In the genomic region with DNA sequence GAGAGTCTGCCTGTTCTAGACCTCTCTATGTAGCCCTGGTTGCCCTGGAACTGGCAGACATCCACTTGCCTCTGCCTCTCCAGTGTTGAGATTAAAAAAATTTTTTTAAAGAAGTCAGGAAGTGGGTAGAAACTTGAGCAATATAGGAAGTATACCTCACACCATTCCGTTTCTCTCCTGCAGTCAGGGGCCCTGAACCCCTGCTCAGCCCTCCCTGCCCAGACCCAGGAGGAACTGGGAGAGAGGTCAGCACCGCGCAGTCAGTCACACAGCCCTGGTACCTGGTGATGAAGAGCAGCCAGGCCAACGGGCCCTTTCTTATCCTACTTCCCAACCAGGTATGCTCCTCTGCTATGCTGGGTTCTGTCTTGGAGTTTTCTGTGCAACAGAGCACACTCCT, we compare ENCODE assay signal across 37 mouse cellular contexts. TPM values are rescaled to one million over a fixed set of nuclear protein-coding genes. Genes with fewer than 3 reads are reported as not detected.
DNase-seq lines count a peak whose midpoint lies in the region; ATAC-seq and TF ChIP-seq lines count a peak whose summit lies in the region.
"Had no signal": no experiment of that assay in that cellular context is flagged by ENCODE, and none has a peak within 500 bp of the region (broad histone marks: within the 10 kb centered on the region; RNA-seq: fewer than 3 reads in every experiment).

No protein-coding gene starts in this region.

- no peak for DNase-seq in spleen, adult 2 months (ENCODE audit: low read depth in 1 of 2, low spot score in 2 of 2)
- DNase-seq in spleen, postnatal 36 days (ENCODE audit: low spot score in 2 of 2) = no peak
- no peak for DNase-seq in frontal cortex, postnatal 36 days (ENCODE audit: low spot score in 2 of 2)
- DNase-seq in left cerebral cortex, adult 2 months (ENCODE audit: extremely low spot score in 1 of 2, low spot score in 2 of 2) = no peak
- DNase-seq: adrenal gland, adult 8-10 months; B cell, adult 2 months; cerebellum, adult 11 months; cerebellum, adult 9-10 months; gastrocnemius, postnatal 10 days; heart, adult 18-20 months; heart, postnatal 4 days; kidney, adult 2 months; kidney, postnatal 4 days; left cerebral cortex, postnatal 4 days; lung, adult 2 months; lung, postnatal 14 days; right cerebral cortex, postnatal 25 days; spleen, adult 18-20 months; thymus, adult 2 months; thymus, postnatal 36 days had no signal

- no peak overlapping the region for H3K4me2 ChIP-seq in midbrain, embryonic 15.5 days
- H3K4me2 ChIP-seq: heart, embryonic 12.5 days; hindbrain, embryonic 14.5 days; midbrain, embryonic 13.5 days; neural tube, embryonic 15.5 days had no signal

- H3K9me3 ChIP-seq in midbrain, embryonic 15.5 days = no peaks in the 10 kb centered on the region
- H3K9me3 ChIP-seq: midbrain, embryonic 13.5 days; neural tube, embryonic 15.5 days had no signal

- peak overlapping the region; percentile 33 for H3K27ac ChIP-seq in spleen, adult 2 months (ENCODE audit: insufficient read depth, low read length)
- no peak overlapping the region for H3K27ac ChIP-seq in left cerebral cortex, adult 2 months
- H3K27ac ChIP-seq in midbrain, embryonic 15.5 days = no peak overlapping the region
- H3K27ac ChIP-seq: hindbrain, embryonic 14.5 days; midbrain, embryonic 13.5 days; neural tube, embryonic 15.5 days had no signal

- 25% methylated on average over 4 of the region's 4 CpGs for WGBS in spleen, adult 2 months
- 95% methylated on average over 4 of the region's 4 CpGs for WGBS in midbrain, embryonic 15.5 days

- intact Hi-C loops in left cerebral cortex, adult 2 months (cut with DNase I) = no loop called here

- ATAC-seq in hematopoietic stem cell, adult 5-6 weeks (replicated peaks in 1 of 2; ENCODE audit: insufficient read depth in 1 of 2, low FRiP score in 2 of 2, low TSS enrichment in 1 of 2, low read depth in 1 of 2, poor library complexity in 2 of 2, severe bottlenecking in 2 of 2) = peak; percentile 51 to 54
- ATAC-seq in megakaryocyte, adult 5-6 weeks (ENCODE audit: poor library complexity, severe bottlenecking) = peak; percentile 78
- no peak for ATAC-seq in midbrain, embryonic 15.5 days (replicated peaks)
- ATAC-seq: forebrain, embryonic 16.5 days; midbrain, embryonic 13.5 days had no signal

- peaks cover 10% of the 10 kb centered on the region; the same call in 1 of the 2 replicates for H3K4me1 ChIP-seq in spleen, adult 2 months (ENCODE audit: control insufficient read depth, insufficient read depth, insufficient read length)
- H3K4me1 ChIP-seq in midbrain, embryonic 15.5 days = no peaks in the 10 kb centered on the region
- H3K4me1 ChIP-seq: heart, embryonic 12.5 days; midbrain, embryonic 13.5 days; neural tube, embryonic 15.5 days had no signal

- no peaks in the 10 kb centered on the region for H3K27me3 ChIP-seq in spleen, adult 2 months (ENCODE audit: control insufficient read depth, insufficient read depth, low read length)
- no peaks in the 10 kb centered on the region for H3K27me3 ChIP-seq in midbrain, embryonic 15.5 days (replicated peaks)
- H3K27me3 ChIP-seq: CH12.LX; heart, embryonic 12.5 days; midbrain, embryonic 13.5 days; neural tube, embryonic 15.5 days had no signal

- peak overlapping the region; percentile 16; the same call in 1 of the 2 replicates for H3K4me3 ChIP-seq in spleen, adult 2 months (ENCODE audit: extremely low read depth, insufficient read depth, insufficient read length)
- H3K4me3 ChIP-seq in left cerebral cortex, adult 2 months = no peak overlapping the region
- H3K4me3 ChIP-seq in midbrain, embryonic 15.5 days = no peak overlapping the region
- H3K4me3 ChIP-seq: erythroblast, embryonic 14.5 days; heart, embryonic 12.5 days; midbrain, embryonic 13.5 days; neural tube, embryonic 15.5 days had no signal

- no peak for TF ChIP-seq CTCF in spleen, adult 2 months (IDR thresholded peaks at IDR 0.05; ENCODE audit: extremely low read depth, insufficient read depth, insufficient read length, insufficient replicate concordance)
- TF ChIP-seq CTCF in left cerebral cortex, adult 2 months (IDR thresholded peaks at IDR 0.05) = no peak

- no peak overlapping the region for H3K9ac ChIP-seq in midbrain, embryonic 15.5 days
- H3K9ac ChIP-seq: heart, embryonic 12.5 days; hindbrain, embryonic 14.5 days; midbrain, embryonic 13.5 days; neural tube, embryonic 15.5 days had no signal

- no peak for TF ChIP-seq POLR2A in spleen, adult 2 months (IDR thresholded peaks at IDR 0.05; ENCODE audit: low read depth, low read length)

- no peaks in the 10 kb centered on the region for H3K36me3 ChIP-seq in spleen, adult 2 months (ENCODE audit: control insufficient read depth, insufficient read depth, low read length)
- no peaks in the 10 kb centered on the region for H3K36me3 ChIP-seq in midbrain, embryonic 15.5 days (replicated peaks)
- H3K36me3 ChIP-seq: heart, embryonic 12.5 days; midbrain, embryonic 13.5 days; neural tube, embryonic 15.5 days had no signal

RNA-seq across cellular contexts. Expression of a gene that starts 54.0 kb away (rescaled TPM):
- polyA plus RNA-seq in spleen, adult 2 months (2012; rRNA removed) = not detected in 2 replicates
- not detected in 2 replicates for total RNA-seq in hematopoietic stem cell, adult 5-6 weeks (2017)
- 0.33 TPM in 1 of 2 replicates, not detected in the other for total RNA-seq in megakaryocyte, adult 5-6 weeks (2015)
- not detected in 2 replicates for total RNA-seq in megakaryocyte, adult 5-6 weeks (2017)
- total RNA-seq in left cerebral cortex, adult 2 months (2021) = not detected
- not detected in 2 replicates for polyA plus RNA-seq in midbrain, embryonic 15.5 days (2015; fragmentation: Nextera tagmentation; extraction: Ambion mirVana)
- total RNA-seq: adrenal gland, adult 8-10 months; CH12.LX; ES-E14; gastrocnemius, postnatal 10 days; heart, adult 18-20 months; layer of hippocampus, postnatal 25 days; left cerebral cortex, postnatal 4 days had no signal
- polyA plus RNA-seq: embryonic facial prominence, embryonic 14.5 days; erythroblast, embryonic 14.5 days; forebrain, embryonic 11.5 days; forebrain, embryonic 16.5 days; heart, embryonic 12.5 days; heart, postnatal 0 days; hindbrain, embryonic 14.5 days; kidney, embryonic 16.5 days; limb, embryonic 14.5 days; lung, adult 2 months; midbrain, embryonic 13.5 days; neural tube, embryonic 15.5 days; thymus, adult 2 months had no signal

RNA-seq across cellular contexts. Expression of a gene that starts 58.6 kb away (rescaled TPM):
- 9.4 and 11.9 TPM in 2 replicates for polyA plus RNA-seq in spleen, adult 2 months (2012; rRNA removed)
- 87.0 and 93.9 TPM in 2 replicates for total RNA-seq in hematopoietic stem cell, adult 5-6 weeks (2017)
- total RNA-seq in megakaryocyte, adult 5-6 weeks (2015) = 29.5 and 41.5 TPM in 2 replicates
- 29.6 and 44.3 TPM in 2 replicates for total RNA-seq in megakaryocyte, adult 5-6 weeks (2017)
- 10 to 100 TPM; 68.3 to 85.0 TPM for total RNA-seq in left cerebral cortex, adult 2 months (2021)
- polyA plus RNA-seq in midbrain, embryonic 15.5 days (2015; fragmentation: Nextera tagmentation; extraction: Ambion mirVana) = 33.0 and 35.6 TPM in 2 replicates
